24 mouse cellular contexts compared by ENCODE assay signal in genomic region chr13:110401877-110402276, GRCm38 (mm10). TPM values are rescaled to one million over a fixed set of nuclear protein-coding genes. Genes with fewer than 3 reads are reported as not detected.
DNase-seq lines count a peak whose midpoint lies in the region; TF ChIP-seq lines count a peak whose summit lies in the region.
"Had no signal": no experiment of that assay in that cellular context is flagged by ENCODE, and none has a peak within 500 bp of the region (broad histone marks: within the 10 kb centered on the region; RNA-seq: fewer than 3 reads in every experiment).

No protein-coding gene starts in this region.

- no peak for DNase-seq in layer of hippocampus, adult 2 months (ENCODE audit: low spot score in 2 of 2)
- DNase-seq in layer of hippocampus, adult 11-12 months (ENCODE audit: low spot score): no peak
- DNase-seq in 3T3-L1 (ENCODE audit: low read depth, low spot score): peak; percentile 22
- DNase-seq in kidney, adult 9 months: no peak
- DNase-seq: adrenal gland, adult 8-10 months; adrenal gland, postnatal 14 days; adrenal gland, postnatal 36 days; cerebellum, adult 11-12 months; cerebellum, adult 2 months; cerebellum, adult 9-10 months; cerebellum, postnatal 10 days; cerebellum, postnatal 25 days had no signal

- H3K27me3 ChIP-seq in myocyte (ENCODE audit: control insufficient read depth, insufficient read depth, insufficient read length): no peaks in the 10 kb centered on the region
- H3K27me3 ChIP-seq: embryonic facial prominence, embryonic 12.5 days; forebrain, embryonic 12.5 days had no signal

- peak overlapping the region; percentile 28 for H3K27ac ChIP-seq in layer of hippocampus, adult 2 months
- H3K27ac ChIP-seq: embryonic facial prominence, embryonic 10.5 days; embryonic facial prominence, embryonic 12.5 days; forebrain, embryonic 10.5 days; forebrain, embryonic 12.5 days had no signal

- H3ac ChIP-seq in myocyte (ENCODE audit: control insufficient read depth, insufficient read length): no peak overlapping the region

- H3K36me3 ChIP-seq in myocyte (ENCODE audit: control insufficient read depth, insufficient read depth): peaks cover 49% of the 10 kb centered on the region

- no peak for TF ChIP-seq CTCF in layer of hippocampus, adult 2 months (conservative IDR thresholded peaks at IDR 0.05)

- TF ChIP-seq POLR2A in myocyte (IDR thresholded peaks at IDR 0.05; ENCODE audit: insufficient read length, low read depth): no peak

- H3K4me3 ChIP-seq in layer of hippocampus, adult 2 months: no peak overlapping the region
- no peak overlapping the region for H3K4me3 ChIP-seq in myocyte
- H3K4me3 ChIP-seq: embryonic facial prominence, embryonic 10.5 days; embryonic facial prominence, embryonic 12.5 days; erythroblast, embryonic 14.5 days; forebrain, embryonic 10.5 days; forebrain, embryonic 12.5 days had no signal

- H3K4me2 ChIP-seq in myocyte (ENCODE audit: low read depth): no peak overlapping the region
- H3K4me2 ChIP-seq: embryonic facial prominence, embryonic 12.5 days; forebrain, embryonic 12.5 days had no signal

- H3K79me2 ChIP-seq in myocyte (ENCODE audit: control insufficient read depth, insufficient read depth): peaks cover 22% of the 10 kb centered on the region

TF ChIP-seq in myocyte, 11 proteins besides CTCF, POLR2A, EP300 and RAD21:
- TF ChIP-seq POLR2AphosphoS2 (IDR thresholded peaks at IDR 0.05; ENCODE audit: insufficient read length, low read depth): peak; percentile 77
- TF ChIP-seq SRF (IDR thresholded peaks at IDR 0.05; ENCODE audit: control insufficient read depth, insufficient read length, low read depth): no peak

RNA-seq across cellular contexts. Expression of gene Plk2, which starts 7.0 kb away (rescaled TPM):
- total RNA-seq in layer of hippocampus, adult 2 months (2021): 100 to 1,000 TPM; 267 to 268 TPM
- 97.6 TPM for polyA plus RNA-seq in myocyte (2012; fragmentation: generic; extraction: Trizol)
- total RNA-seq: MEL had no signal
- polyA plus RNA-seq: erythroblast, embryonic 14.5 days had no signal

RNA-seq across cellular contexts. Expression of gene Gapt, which starts 44.9 kb away (rescaled TPM):
- total RNA-seq in layer of hippocampus, adult 2 months (2021): not detected
- not detected for polyA plus RNA-seq in myocyte (2012; fragmentation: generic; extraction: Trizol)
- total RNA-seq: ES-E14 had no signal
- polyA plus RNA-seq: C2C12; cerebellum, adult 2 months; cortical plate, adult 2 months; erythroblast, embryonic 14.5 days; forebrain, embryonic 14.5 days; forebrain, embryonic 16.5 days had no signal
